Mouse (Mus musculus) kidney, adult 2 months (tissue): ENCODE measurements around the gene Krtap28-13.

Source experiments
- CTCF ChIP-seq: fragments of 200-500 bp; conservative IDR thresholded peaks from 2 replicates; pipeline ENCODE4 v1.5.1; 2011; ENCODE audit warnings: low read depth, mild to moderate bottlenecking, control low read depth, low read length, moderate library complexity, mixed read lengths; ENCODE audit not compliant: insufficient read depth, insufficient read length
- POLR2A ChIP-seq: fragments of 200-500 bp; IDR thresholded peaks from one replicate; pipeline ENCODE4 v1.6.1; 2011; ENCODE audit warnings: low read depth, low read length, control low read depth

DNA sequence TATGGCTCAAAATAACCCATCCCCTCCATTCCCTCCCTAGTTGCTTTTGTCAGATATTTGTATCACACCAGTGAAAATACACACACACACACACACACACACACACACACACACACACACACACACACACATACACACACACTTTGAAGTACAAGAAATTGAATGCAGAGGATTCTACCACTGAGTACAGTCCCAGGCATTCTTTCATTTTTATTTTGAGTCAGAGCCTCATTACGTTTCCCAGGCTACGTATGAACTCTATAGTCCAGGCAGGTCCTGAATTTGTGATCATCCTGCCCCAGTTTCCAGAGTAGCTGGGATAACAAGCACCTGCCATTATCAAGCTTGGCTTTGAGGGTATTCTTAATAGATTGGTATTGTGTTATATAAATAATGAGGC is 38.4 kb downstream of the Krtap28-13 start:
- TF ChIP-seq CTCF: no peak
- TF ChIP-seq POLR2A: no peak
